Mouse (Mus musculus) forebrain, embryonic 14.5 days (tissue): ENCODE results near the gene Tstd1. TPM values are rescaled to one million over a fixed set of nuclear protein-coding genes. Genes with fewer than 3 reads are reported as not detected.

Source experiments
- polyA plus RNA-seq: library from polyadenylated mRNA; unstranded; fragments of >200 nt; fragmentation: Nextera tagmentation; extraction: Ambion mirVana; gene quantifications from 2 replicates; pipeline ENCODE4 v1.2.1, GENCODE M21; 2014

Gene Tstd1
- polyA plus RNA-seq, 1 experiment from 2014 or later, result 4.5 TPM

Other genes starting within 250 kb of the Tstd1 start
- gene Pcp4l1, start 222.6 kb upstream of the Tstd1 start, polyA plus RNA-seq, result 9.7 and 10.2 TPM in 2 replicates
- gene Nr1i3, start 204.9 kb upstream of the Tstd1 start, polyA plus RNA-seq, result 0.13 and 0.36 TPM in 2 replicates
- 45.0 and 49.2 TPM in 2 replicates for gene Tomm40l, start 196.4 kb upstream of the Tstd1 start, polyA plus RNA-seq
- gene Apoa2, start 193.8 kb upstream of the Tstd1 start, polyA plus RNA-seq, result 0.88 and 1.9 TPM in 2 replicates
- 25.1 and 31.5 TPM in 2 replicates for gene Fcer1g, start 184.5 kb upstream of the Tstd1 start, polyA plus RNA-seq
- 2.5 and 3.9 TPM in 2 replicates for gene Adamts4, start 168.5 kb upstream of the Tstd1 start, polyA plus RNA-seq
- gene Ndufs2, start 167.5 kb upstream of the Tstd1 start, polyA plus RNA-seq, result 244 and 260 TPM in 2 replicates
- gene B4galt3, start 148.5 kb upstream of the Tstd1 start, polyA plus RNA-seq, result 74.9 and 94.2 TPM in 2 replicates
- gene Ppox, start 137.7 kb upstream of the Tstd1 start, polyA plus RNA-seq, result 41.4 and 46.0 TPM in 2 replicates
- 89.9 and 104 TPM in 2 replicates for gene Usp21, start 130.9 kb upstream of the Tstd1 start, polyA plus RNA-seq
- 119 and 127 TPM in 2 replicates for gene Ufc1, start 123.8 kb upstream of the Tstd1 start, polyA plus RNA-seq
- gene Dedd, start 89.7 kb upstream of the Tstd1 start, polyA plus RNA-seq, result 53.9 and 60.5 TPM in 2 replicates
- gene Nit1, start 73.2 kb upstream of the Tstd1 start, polyA plus RNA-seq, result 45.9 and 46.0 TPM in 2 replicates
- gene Pfdn2, start 73.2 kb upstream of the Tstd1 start, polyA plus RNA-seq, result 78.3 and 82.6 TPM in 2 replicates
- gene Klhdc9, start 58.1 kb upstream of the Tstd1 start, polyA plus RNA-seq, result 3.0 and 5.2 TPM in 2 replicates
- 0.11 and 0.32 TPM in 2 replicates for gene Nectin4, start 48.8 kb upstream of the Tstd1 start, polyA plus RNA-seq
- 0.28 and 0.39 TPM in 2 replicates for gene Arhgap30, start 29.9 kb upstream of the Tstd1 start, polyA plus RNA-seq
- gene Usf1, start 7.6 kb upstream of the Tstd1 start, polyA plus RNA-seq, result 212 and 263 TPM in 2 replicates
- gene F11r, start 18.7 kb downstream of the Tstd1 start, polyA plus RNA-seq, result 3.0 and 6.9 TPM in 2 replicates
- gene Alyref2, start 84.6 kb downstream of the Tstd1 start, polyA plus RNA-seq, result 24.3 and 26.1 TPM in 2 replicates
- not detected in 2 replicates for gene Itln1, start 116.4 kb downstream of the Tstd1 start, polyA plus RNA-seq
- gene Cd244a, start 140.3 kb downstream of the Tstd1 start, polyA plus RNA-seq, result not detected in 2 replicates
- gene Ly9, start 188.5 kb downstream of the Tstd1 start, polyA plus RNA-seq, result 0.10 TPM in 1 of 2 replicates, not detected in the other
- not detected in 2 replicates for gene Slamf7, start 234.2 kb downstream of the Tstd1 start, polyA plus RNA-seq